Mouse (Mus musculus): ENCODE data around the gene Zbtb41. TPM values are rescaled to one million over a fixed set of nuclear protein-coding genes. Genes with fewer than 3 reads are reported as not detected.

Zbtb41 gene
- total and polyA plus RNA-seq, 3 experiments, result 0.76 to 29.4 (median 29.3) TPM

DNA sequence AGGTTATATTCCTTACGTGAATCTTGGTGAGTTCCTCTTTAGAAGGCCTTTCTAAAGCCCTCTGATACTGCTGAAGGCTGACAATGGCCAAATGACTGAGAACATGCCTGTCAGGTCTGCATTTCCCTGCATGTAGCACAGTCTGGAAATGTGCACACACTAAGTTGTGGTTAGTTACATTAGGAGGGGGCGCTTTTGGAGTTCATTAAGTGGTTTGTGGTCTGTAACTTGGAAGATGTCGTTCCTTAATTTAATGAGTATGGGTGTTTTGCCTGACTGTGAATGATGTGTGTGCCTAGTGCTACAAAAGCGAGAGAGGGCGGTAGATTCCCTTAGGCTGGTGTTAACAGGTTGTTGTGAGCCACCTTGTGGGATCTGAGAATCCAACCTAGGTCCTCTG lies 38.7 kb downstream of the Zbtb41 start:
- TF ChIP-seq GATA1 (IDR thresholded peaks at IDR 0.05; ENCODE audit: borderline replicate concordance, low read length) (no peak), CTCF (IDR thresholded peaks at IDR 0.05; ENCODE audit: low read depth, low read length) (no peak), POLR2AphosphoS5 (IDR thresholded peaks at IDR 0.05; ENCODE audit: insufficient replicate concordance, low read depth, low read length) (no peak), GATA2 (IDR thresholded peaks at IDR 0.05; ENCODE audit: borderline replicate concordance, low read depth, low read length) (no peak), TAL1 (conservative IDR thresholded peaks at IDR 0.05; ENCODE audit: low read depth, low read length) (no peak)
- peaks cover 54% of the 10 kb centered on the region for H3K4me1 ChIP-seq (ENCODE audit: insufficient read depth, low read depth, low read length)
- ATAC-seq (ENCODE audit: extremely low read depth, insufficient number of reproducible peaks, low FRiP score, poor library complexity, severe bottlenecking) (no peak), DNase-seq (ENCODE audit: low spot score) (no peak)
- H3K9me3 ChIP-seq (replicated peaks), result no peaks in the 10 kb centered on the region
- no peak overlapping the region for H3K4me3 ChIP-seq (ENCODE audit: low read depth, low read length)
- H3K27me3 ChIP-seq (ENCODE audit: insufficient read depth, low read length), result no peaks in the 10 kb centered on the region
- H3K36me3 ChIP-seq (replicated peaks), result peaks cover 74% of the 10 kb centered on the region

DNA sequence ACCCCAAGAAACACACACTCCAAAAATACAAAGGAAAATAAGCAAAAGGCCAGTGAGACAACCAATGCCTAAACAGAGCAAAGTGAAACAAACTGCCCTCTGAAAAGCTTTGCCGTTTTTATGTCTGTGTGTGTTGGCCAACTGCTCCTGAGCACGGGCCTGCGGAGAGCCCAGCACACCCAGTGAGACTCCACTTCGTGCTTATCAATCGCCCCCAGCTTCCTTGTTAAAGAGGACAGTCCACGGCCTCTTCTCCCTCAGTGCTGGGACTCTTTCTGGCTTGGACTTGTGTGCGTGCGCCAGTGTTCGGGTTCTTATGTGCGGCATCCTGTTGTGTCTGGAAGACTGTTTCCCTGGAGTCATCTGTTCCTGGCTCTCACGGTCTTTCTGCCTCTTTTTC lies 43.8 kb downstream of the Zbtb41 start:
- Histone ChIP-seq H3K27me3 (ENCODE audit: insufficient read depth, low read length) (no peaks in the 10 kb centered on the region), H3K4me3 (ENCODE audit: low read depth, low read length) (peak overlapping the region; percentile 67; the same call in 1 of the 2 replicates), H3K4me1 (ENCODE audit: insufficient read depth, low read depth, low read length) (peaks cover 39% of the 10 kb centered on the region), H3K9me3 (replicated peaks) (no peaks in the 10 kb centered on the region), H3K36me3 (replicated peaks) (peaks cover 79% of the 10 kb centered on the region)
- ATAC-seq (ENCODE audit: extremely low read depth, insufficient number of reproducible peaks, low FRiP score, poor library complexity, severe bottlenecking) (peak; percentile 98), DNase-seq (ENCODE audit: low spot score) (peak; percentile 86)
- TF ChIP-seq POLR2AphosphoS5 (IDR thresholded peaks at IDR 0.05; ENCODE audit: insufficient replicate concordance, low read depth, low read length) (no peak), TAL1 (conservative IDR thresholded peaks at IDR 0.05; ENCODE audit: low read depth, low read length) (peak; percentile 62)

DNA sequence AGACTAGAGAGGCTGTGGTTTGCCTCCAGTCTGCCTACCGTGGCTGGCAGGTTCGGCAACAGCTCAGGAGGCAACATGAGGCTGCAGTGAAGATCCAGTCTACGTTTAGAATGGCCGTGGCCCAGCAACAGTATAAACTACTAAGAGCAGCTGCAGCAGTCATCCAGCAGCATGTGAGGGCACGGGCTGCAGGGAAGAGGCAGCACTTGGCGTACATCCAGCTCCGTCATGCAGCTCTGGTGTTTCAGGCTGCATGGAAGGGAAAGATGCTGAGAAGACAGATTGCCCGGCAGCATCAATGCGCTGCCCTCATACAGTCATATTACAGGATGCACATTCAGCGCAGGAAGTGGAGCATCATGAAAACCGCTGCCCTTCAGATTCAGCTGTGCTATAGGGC lies 56.8 kb downstream of the Zbtb41 start:
- no peaks in the 10 kb centered on the region for H3K4me1 ChIP-seq (ENCODE audit: insufficient read depth, low read depth, low read length)
- H3K36me3 ChIP-seq (replicated peaks), result peaks cover 91% of the 10 kb centered on the region
- no peaks in the 10 kb centered on the region for H3K9me3 ChIP-seq (replicated peaks)
- H3K4me3 ChIP-seq (ENCODE audit: low read depth, low read length), result no peak overlapping the region
- no peak for ATAC-seq (ENCODE audit: extremely low read depth, insufficient number of reproducible peaks, low FRiP score, poor library complexity, severe bottlenecking)
- H3K27me3 ChIP-seq (ENCODE audit: insufficient read depth, low read length), result no peaks in the 10 kb centered on the region
- no peak for TF ChIP-seq GATA2 (IDR thresholded peaks at IDR 0.05; ENCODE audit: borderline replicate concordance, low read depth, low read length)
- TF ChIP-seq CTCF (IDR thresholded peaks at IDR 0.05; ENCODE audit: low read depth, low read length), result no peak
- no peak for TF ChIP-seq POLR2AphosphoS5 (IDR thresholded peaks at IDR 0.05; ENCODE audit: insufficient replicate concordance, low read depth, low read length)
- TF ChIP-seq TAL1 (conservative IDR thresholded peaks at IDR 0.05; ENCODE audit: low read depth, low read length), result no peak
- TF ChIP-seq GATA1 (IDR thresholded peaks at IDR 0.05; ENCODE audit: borderline replicate concordance, low read length), result no peak
- no peak for DNase-seq (ENCODE audit: low spot score)

DNA sequence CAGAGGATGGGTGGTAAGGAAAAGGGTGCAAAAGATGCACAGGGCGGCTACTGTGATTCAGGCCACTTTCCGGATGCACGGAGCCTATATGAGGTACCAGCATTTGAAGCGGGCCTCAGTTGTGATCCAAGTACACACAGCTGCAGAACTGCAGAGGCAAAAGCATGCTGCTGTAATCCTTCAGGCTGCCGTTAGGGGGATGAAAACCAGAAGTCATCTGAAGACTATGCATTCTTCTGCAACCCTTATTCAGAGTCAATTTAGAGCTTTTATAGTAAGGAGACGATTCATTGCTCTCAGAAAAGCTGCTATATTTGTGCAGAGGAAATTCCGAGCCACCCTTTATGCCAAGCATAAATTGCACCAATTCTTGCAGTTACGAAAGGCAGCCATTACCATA lies 58.2 kb downstream of the Zbtb41 start:
- H3K4me3 ChIP-seq (ENCODE audit: low read depth, low read length), result no peak overlapping the region
- H3K4me1 ChIP-seq (ENCODE audit: insufficient read depth, low read depth, low read length), result no peaks in the 10 kb centered on the region
- ATAC-seq (ENCODE audit: extremely low read depth, insufficient number of reproducible peaks, low FRiP score, poor library complexity, severe bottlenecking) (peak; percentile 15; the same call in 1 of the 2 replicates), DNase-seq (ENCODE audit: low spot score) (no peak)
- no peaks in the 10 kb centered on the region for H3K9me3 ChIP-seq (replicated peaks)
- no peak for TF ChIP-seq GATA1 (IDR thresholded peaks at IDR 0.05; ENCODE audit: borderline replicate concordance, low read length)
- TF ChIP-seq GATA2 (IDR thresholded peaks at IDR 0.05; ENCODE audit: borderline replicate concordance, low read depth, low read length), result no peak
- TF ChIP-seq CTCF (IDR thresholded peaks at IDR 0.05; ENCODE audit: low read depth, low read length), result no peak
- no peak for TF ChIP-seq POLR2AphosphoS5 (IDR thresholded peaks at IDR 0.05; ENCODE audit: insufficient replicate concordance, low read depth, low read length)
- TF ChIP-seq TAL1 (conservative IDR thresholded peaks at IDR 0.05; ENCODE audit: low read depth, low read length), result no peak
- no peaks in the 10 kb centered on the region for H3K27me3 ChIP-seq (ENCODE audit: insufficient read depth, low read length)
- peaks cover 86% of the 10 kb centered on the region for H3K36me3 ChIP-seq (replicated peaks)

DNA sequence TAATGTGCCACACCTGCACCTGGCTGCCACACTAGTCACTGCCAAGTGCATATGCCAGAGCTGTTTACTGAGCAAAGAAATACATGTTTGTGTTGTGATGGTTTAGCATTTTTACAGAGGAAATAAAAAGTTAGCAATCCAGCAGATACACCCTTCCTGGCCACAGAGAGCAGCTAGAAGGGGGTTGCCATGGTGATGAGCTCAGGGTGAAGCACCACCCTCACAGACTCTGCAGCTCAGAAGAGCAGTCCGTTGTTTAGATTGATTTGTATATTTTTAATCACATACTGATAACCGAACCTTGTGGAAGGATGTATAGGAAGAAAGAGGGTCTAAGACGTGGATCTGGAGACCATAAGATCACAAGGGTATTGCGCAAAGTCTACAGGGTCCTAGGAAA lies 59.1 kb downstream of the Zbtb41 start:
- H3K9me3 ChIP-seq (replicated peaks), result no peaks in the 10 kb centered on the region
- no peak for ATAC-seq (ENCODE audit: extremely low read depth, insufficient number of reproducible peaks, low FRiP score, poor library complexity, severe bottlenecking)
- H3K4me3 ChIP-seq (ENCODE audit: low read depth, low read length), result no peak overlapping the region
- TF ChIP-seq CTCF (IDR thresholded peaks at IDR 0.05; ENCODE audit: low read depth, low read length), result no peak
- no peak for TF ChIP-seq GATA1 (IDR thresholded peaks at IDR 0.05; ENCODE audit: borderline replicate concordance, low read length)
- no peak for TF ChIP-seq TAL1 (conservative IDR thresholded peaks at IDR 0.05; ENCODE audit: low read depth, low read length)
- TF ChIP-seq GATA2 (IDR thresholded peaks at IDR 0.05; ENCODE audit: borderline replicate concordance, low read depth, low read length), result no peak
- TF ChIP-seq POLR2AphosphoS5 (IDR thresholded peaks at IDR 0.05; ENCODE audit: insufficient replicate concordance, low read depth, low read length), result no peak
- H3K27me3 ChIP-seq (ENCODE audit: insufficient read depth, low read length), result no peaks in the 10 kb centered on the region
- no peak for DNase-seq (ENCODE audit: low spot score)
- H3K4me1 ChIP-seq (ENCODE audit: insufficient read depth, low read depth, low read length), result no peaks in the 10 kb centered on the region
- peaks cover 84% of the 10 kb centered on the region for H3K36me3 ChIP-seq (replicated peaks)

DNA sequence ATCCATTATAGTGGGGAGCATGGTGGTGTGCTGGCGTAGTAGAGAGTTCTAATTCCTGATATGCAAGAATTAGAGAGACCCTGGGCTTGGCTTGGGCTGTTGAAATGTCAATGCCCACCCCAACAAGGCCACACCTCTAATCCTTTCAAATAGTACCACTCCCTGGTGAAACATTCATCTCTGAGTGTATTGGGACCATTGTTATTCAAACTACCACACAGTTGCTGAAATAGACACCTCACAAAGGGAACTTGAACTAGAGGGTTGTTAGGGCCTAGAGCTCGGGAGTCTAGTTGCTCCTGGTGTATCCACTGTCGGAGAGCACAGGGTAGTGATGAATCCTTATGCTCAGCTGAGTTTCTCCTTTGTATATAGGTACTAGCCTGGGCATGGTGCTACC lies 72.5 kb downstream of the Zbtb41 start:
- TF ChIP-seq GATA2 (IDR thresholded peaks at IDR 0.05; ENCODE audit: borderline replicate concordance, low read depth, low read length) (no peak), TAL1 (conservative IDR thresholded peaks at IDR 0.05; ENCODE audit: low read depth, low read length) (no peak), GATA1 (IDR thresholded peaks at IDR 0.05; ENCODE audit: borderline replicate concordance, low read length) (no peak), CTCF (IDR thresholded peaks at IDR 0.05; ENCODE audit: low read depth, low read length) (no peak), POLR2AphosphoS5 (IDR thresholded peaks at IDR 0.05; ENCODE audit: insufficient replicate concordance, low read depth, low read length) (no peak)
- Histone ChIP-seq H3K4me1 (ENCODE audit: insufficient read depth, low read depth, low read length) (no peaks in the 10 kb centered on the region), H3K4me3 (ENCODE audit: low read depth, low read length) (no peak overlapping the region), H3K36me3 (replicated peaks) (peaks cover 53% of the 10 kb centered on the region), H3K27me3 (ENCODE audit: insufficient read depth, low read length) (no peaks in the 10 kb centered on the region), H3K9me3 (replicated peaks) (no peaks in the 10 kb centered on the region)
- no peak for ATAC-seq (ENCODE audit: extremely low read depth, insufficient number of reproducible peaks, low FRiP score, poor library complexity, severe bottlenecking)
- DNase-seq (ENCODE audit: low spot score), result no peak
